Mouse (Mus musculus): ENCODE data around the gene Il21r.

DNA sequence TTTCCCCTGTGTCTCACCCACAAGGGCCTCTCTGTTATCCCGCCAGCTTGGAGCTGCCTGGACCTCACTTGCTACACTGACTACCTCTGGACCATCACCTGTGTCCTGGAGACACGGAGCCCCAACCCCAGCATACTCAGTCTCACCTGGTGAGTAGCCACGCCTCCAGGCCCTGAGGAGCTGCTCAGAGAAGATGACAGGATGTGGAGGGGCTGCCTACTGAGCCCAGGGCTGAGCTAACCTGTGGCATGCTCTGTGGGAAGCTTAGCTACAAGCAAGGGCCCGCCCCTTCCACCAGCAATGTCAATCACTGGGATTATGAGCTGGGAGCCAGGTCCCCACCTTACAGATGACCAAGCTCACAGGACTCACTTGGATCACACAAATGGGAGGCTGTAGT, 22.0 kb downstream of the Il21r start:
- TF ChIP-seq CTCF (IDR thresholded peaks at IDR 0.05; ENCODE audit: control insufficient read depth, insufficient read depth, low read length) (no peak), POLR2A (IDR thresholded peaks at IDR 0.05; ENCODE audit: borderline replicate concordance, control insufficient read depth, low read depth, low read length) (no peak)

Data from bone marrow, adult 2 months (tissue).